Mouse (Mus musculus): ENCODE measurements around the gene Gm9844. TPM values are rescaled to one million over a fixed set of nuclear protein-coding genes. Genes with fewer than 3 reads are reported as not detected.

Gm9844 gene
- total and polyA plus RNA-seq, 3 experiments = 0.54 to 0.95 TPM; not detected in 1

DNA sequence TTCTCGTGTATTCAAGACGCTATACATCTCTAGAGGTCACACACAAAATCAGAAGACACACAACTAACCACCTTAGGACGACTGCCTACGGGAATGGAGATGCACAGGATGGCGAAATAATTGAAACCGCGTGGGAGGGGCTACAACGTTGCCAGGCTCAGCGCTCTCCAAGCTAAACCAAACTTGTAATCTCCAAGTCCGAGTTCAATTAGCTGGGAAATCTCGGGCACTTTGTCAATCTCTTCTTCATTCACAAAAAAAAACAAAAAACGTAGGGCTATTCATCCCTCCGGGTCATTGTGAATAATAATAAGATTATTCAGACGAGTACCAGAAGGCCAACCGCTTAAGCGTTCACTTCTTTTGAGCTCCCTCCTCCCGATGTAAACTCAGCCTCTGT lies 7.1 kb downstream of the Gm9844 start:
- Histone ChIP-seq H3K36me3 (ENCODE audit: control insufficient read depth in 1 of 2, insufficient read depth in 2 of 2, low read length in 2 of 2) (no peaks in the 10 kb centered on the region), H3K27me3 (ENCODE audit: control insufficient read depth in 1 of 2, insufficient read depth in 2 of 2, low read length in 2 of 2) (peaks cover 5 to 16% of the 10 kb centered on the region in 2 experiments), H3K9ac (ENCODE audit: control insufficient read depth, low read depth, low read length, poor library complexity, severe bottlenecking) (no peak overlapping the region), H3K27ac (ENCODE audit: control insufficient read depth, low read depth, low read length) (no peak overlapping the region), H3K79me2 (ENCODE audit: control insufficient read depth, insufficient read depth, low read length, poor library complexity) (no peaks in the 10 kb centered on the region), H3K9me3 (replicated peaks; ENCODE audit: insufficient read depth, low read length) (no peaks in the 10 kb centered on the region), H3K4me3 (ENCODE audit: control insufficient read depth in 1 of 2, insufficient read depth in 1 of 2, low read depth in 2 of 2, low read length in 2 of 2) (no peak overlapping the region), H3K4me1 (ENCODE audit: control insufficient read depth in 1 of 2, insufficient read depth in 2 of 2, low read length in 2 of 2) (no peaks in the 10 kb centered on the region)
- TF ChIP-seq TCF12 (IDR thresholded peaks at IDR 0.05; ENCODE audit: low read depth, low read length) (no peak), POLR2AphosphoS2 (IDR thresholded peaks at IDR 0.05; ENCODE audit: low read length) (no peak), RCOR1 (IDR thresholded peaks at IDR 0.05; ENCODE audit: low read depth, low read length) (no peak), TAL1 (IDR thresholded peaks at IDR 0.05; ENCODE audit: low read length) (no peak), ZMIZ1 (IDR thresholded peaks at IDR 0.05; ENCODE audit: low read depth, low read length) (no peak), GATA1 (IDR thresholded peaks at IDR 0.05; ENCODE audit: low read depth, low read length) (no peak), JUND (IDR thresholded peaks at IDR 0.05; ENCODE audit: low read depth, low read length) (no peak), MEF2A (IDR thresholded peaks at IDR 0.05; ENCODE audit: extremely low read depth, insufficient replicate concordance, low read depth, low read length, poor library complexity, severe bottlenecking) (no peak), ZKSCAN1 (IDR thresholded peaks at IDR 0.05; ENCODE audit: low read depth, low read length) (no peak), CHD1 (IDR thresholded peaks at IDR 0.05; ENCODE audit: low read depth, low read length) (no peak), SMC3 (IDR thresholded peaks at IDR 0.05; ENCODE audit: low read depth, low read length) (no peak), NRF1 (IDR thresholded peaks at IDR 0.05; ENCODE audit: insufficient read depth, low read depth, low read length, poor library complexity, severe bottlenecking) (no peak), NELFE (IDR thresholded peaks at IDR 0.05; ENCODE audit: low read depth, low read length) (no peak), RAD21 (IDR thresholded peaks at IDR 0.05; ENCODE audit: low read depth, low read length) (no peak), UBTF (IDR thresholded peaks at IDR 0.05; ENCODE audit: borderline replicate concordance, insufficient read depth, low read depth, low read length) (no peak), ELF1 (IDR thresholded peaks at IDR 0.05; ENCODE audit: low read depth, low read length) (no peak)
- DNase-seq (ENCODE audit: low read depth, low spot score) = no peak

DNA sequence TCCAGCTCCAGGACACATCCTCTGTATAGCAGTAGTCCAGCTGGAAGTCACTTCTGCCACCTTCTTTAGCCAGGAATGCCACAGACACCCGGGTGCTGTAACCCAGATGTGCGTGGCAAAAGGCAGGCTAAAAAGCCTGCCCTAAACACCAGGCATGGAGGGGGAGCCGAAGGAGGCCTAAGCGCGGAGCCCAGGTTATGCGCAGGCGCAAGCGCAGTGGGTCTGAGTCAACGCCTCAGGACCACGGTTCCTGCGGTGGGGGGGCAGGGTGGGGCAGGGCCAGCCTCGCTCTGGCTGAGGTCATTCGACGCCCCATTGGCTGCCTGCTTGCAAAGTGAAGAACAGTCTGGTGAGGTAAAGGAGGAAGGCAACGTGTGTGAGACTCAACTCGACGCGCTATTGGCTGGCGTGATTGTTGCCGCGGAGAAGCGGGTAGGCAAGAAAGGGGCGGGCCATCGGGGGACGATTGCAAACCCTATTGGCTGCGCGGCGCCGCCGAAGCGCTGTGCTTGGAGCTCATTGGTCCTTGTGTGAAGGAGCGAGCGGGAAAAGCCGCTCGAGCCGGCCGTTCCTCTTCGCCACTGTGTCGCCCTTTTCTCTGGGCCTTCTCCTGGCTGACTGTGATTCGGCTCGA lies 7.6 kb downstream of the Gm9844 start, which contains the start of the genes Lypd4 and Dmrtc2:
TSS of gene Lypd4 (minus strand) at position 410 of the 634 bp plus-strand sequence.
TSS of gene Dmrtc2 (plus strand) at position 526 of the 634 bp plus-strand sequence.
- H3K79me2 ChIP-seq (ENCODE audit: control insufficient read depth, insufficient read depth, low read length, poor library complexity) = no peaks in the 10 kb centered on the region
- H3K9ac ChIP-seq (ENCODE audit: control insufficient read depth, low read depth, low read length, poor library complexity, severe bottlenecking) = no peak within 1 kb of the TSS
- peaks cover 5 to 16% of the 10 kb centered on the region in 2 experiments for H3K27me3 ChIP-seq (ENCODE audit: control insufficient read depth in 1 of 2, insufficient read depth in 2 of 2, low read length in 2 of 2)

More for the DNA sequence above, 7.6 kb downstream of the Gm9844 start, which contains the start of the genes Lypd4 and Dmrtc2:
- Histone ChIP-seq H3K27ac (ENCODE audit: control insufficient read depth, low read depth, low read length) (no peak within 1 kb of the TSS), H3K9me3 (replicated peaks; ENCODE audit: insufficient read depth, low read length) (no peaks in the 10 kb centered on the region), H3K36me3 (ENCODE audit: control insufficient read depth in 1 of 2, insufficient read depth in 2 of 2, low read length in 2 of 2) (no peaks in the 10 kb centered on the region), H3K4me3 (ENCODE audit: control insufficient read depth in 1 of 2, insufficient read depth in 1 of 2, low read depth in 2 of 2, low read length in 2 of 2) (no peak within 1 kb of the TSS), H3K4me1 (ENCODE audit: control insufficient read depth in 1 of 2, insufficient read depth in 2 of 2, low read length in 2 of 2) (no peaks in the 10 kb centered on the region)
- DNase-seq (ENCODE audit: low read depth, low spot score) = no peak
- no peak for TF ChIP-seq SMC3 (IDR thresholded peaks at IDR 0.05; ENCODE audit: low read depth, low read length)
- TF ChIP-seq RAD21 (IDR thresholded peaks at IDR 0.05; ENCODE audit: low read depth, low read length) = no peak
- TF ChIP-seq NRF1 (IDR thresholded peaks at IDR 0.05; ENCODE audit: insufficient read depth, low read depth, low read length, poor library complexity, severe bottlenecking) = no peak
- TF ChIP-seq RCOR1 (IDR thresholded peaks at IDR 0.05; ENCODE audit: low read depth, low read length) = no peak
- no peak for TF ChIP-seq GABPA (IDR thresholded peaks at IDR 0.05; ENCODE audit: low read depth, low read length)
- no peak for TF ChIP-seq ZNF384 (IDR thresholded peaks at IDR 0.05; ENCODE audit: low read depth, low read length)
- no peak for TF ChIP-seq TBP (IDR thresholded peaks at IDR 0.05; ENCODE audit: low read depth, low read length)
